Mouse (Mus musculus): ENCODE results near the gene Neurl1b. TPM values are rescaled to one million over a fixed set of nuclear protein-coding genes. Genes with fewer than 3 reads are reported as not detected.

Gene Neurl1b
- total and polyA plus RNA-seq, 3 experiments, result 0.12 to 0.28 TPM; not detected in 1

DNA sequence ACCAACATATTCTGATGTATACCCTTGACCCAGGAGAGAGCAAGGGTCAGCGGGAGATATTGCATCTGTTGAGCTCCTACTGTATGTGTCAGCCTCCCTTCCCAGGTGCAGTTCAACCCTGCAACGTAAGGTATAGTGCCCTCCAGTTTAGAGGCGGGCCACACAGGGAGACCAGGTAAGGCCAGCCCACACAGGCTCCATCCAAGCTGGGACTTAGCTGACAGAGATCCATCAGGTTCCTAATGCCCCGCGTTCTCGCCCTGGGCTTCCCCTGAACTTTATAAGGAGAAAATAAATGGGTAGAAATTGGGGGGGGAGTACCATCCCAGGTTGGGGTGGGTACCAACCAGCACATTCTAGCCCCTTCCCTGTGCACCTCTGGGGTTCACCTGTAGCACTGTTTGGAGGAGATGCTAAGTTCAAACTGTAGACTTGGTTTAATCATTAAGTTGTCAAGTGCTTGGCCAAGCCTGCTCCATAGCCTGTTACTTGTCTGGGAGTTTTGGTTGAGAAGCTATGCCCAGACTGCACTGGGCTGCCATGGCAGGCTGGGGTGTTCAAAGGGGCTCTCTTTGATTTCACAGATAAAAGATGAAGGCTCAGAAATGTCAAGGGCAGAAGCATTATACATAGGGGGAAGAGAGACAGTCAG lies 3.3 kb downstream of the Neurl1b start:
- no peak overlapping the region for H3K4me3 ChIP-seq (ENCODE audit: control insufficient read depth in 1 of 2, insufficient read depth in 1 of 2, low read depth in 2 of 2, low read length in 2 of 2)
- peaks cover 2 to 9% of the 10 kb centered on the region in 2 experiments; a peak in 3 of 4 replicates for H3K4me1 ChIP-seq (ENCODE audit: control insufficient read depth in 1 of 2, insufficient read depth in 2 of 2, low read length in 2 of 2)
- H3K79me2 ChIP-seq (ENCODE audit: control insufficient read depth, insufficient read depth, low read length, poor library complexity), result no peaks in the 10 kb centered on the region
- H3K27me3 ChIP-seq (ENCODE audit: control insufficient read depth in 1 of 2, insufficient read depth in 2 of 2, low read length in 2 of 2), result peaks cover 6 to 12% of the 10 kb centered on the region in 2 experiments
- H3K27ac ChIP-seq (ENCODE audit: control insufficient read depth, low read depth, low read length), result no peak overlapping the region
- H3K9ac ChIP-seq (ENCODE audit: control insufficient read depth, low read depth, low read length, poor library complexity, severe bottlenecking), result no peak overlapping the region
- no peak for TF ChIP-seq CHD2 (IDR thresholded peaks at IDR 0.05; ENCODE audit: low read length)
- TF ChIP-seq MAZ (IDR thresholded peaks at IDR 0.05; ENCODE audit: low read depth, low read length), result no peak
- no peak for TF ChIP-seq GATA1 (IDR thresholded peaks at IDR 0.05; ENCODE audit: low read depth, low read length)
- no peak for TF ChIP-seq MAX (IDR thresholded peaks at IDR 0.05; ENCODE audit: low read length)
- TF ChIP-seq MAFK (IDR thresholded peaks at IDR 0.05; ENCODE audit: borderline replicate concordance, low read depth, low read length), result no peak
- no peak for TF ChIP-seq BHLHE40 (IDR thresholded peaks at IDR 0.05; ENCODE audit: borderline replicate concordance, low read depth, low read length)
- TF ChIP-seq USF1 (IDR thresholded peaks at IDR 0.05; ENCODE audit: low read depth, low read length), result no peak
- TF ChIP-seq CTCF (IDR thresholded peaks at IDR 0.05 in 2 of 3, conservative IDR thresholded peaks at IDR 0.05 in 1 of 3; ENCODE audit: control insufficient read depth in 1 of 3, insufficient read depth in 1 of 3, low read depth in 2 of 3, low read length in 3 of 3, poor library complexity in 1 of 3, severe bottlenecking in 1 of 3), result no peak
- H3K9me3 ChIP-seq (replicated peaks; ENCODE audit: insufficient read depth, low read length), result no peaks in the 10 kb centered on the region
- no peak for DNase-seq (ENCODE audit: low read depth, low spot score)
- H3K36me3 ChIP-seq (ENCODE audit: control insufficient read depth in 1 of 2, insufficient read depth in 2 of 2, low read length in 2 of 2), result peaks cover 0 to 6% of the 10 kb centered on the region in 2 experiments; a peak in 2 of 4 replicates

DNA sequence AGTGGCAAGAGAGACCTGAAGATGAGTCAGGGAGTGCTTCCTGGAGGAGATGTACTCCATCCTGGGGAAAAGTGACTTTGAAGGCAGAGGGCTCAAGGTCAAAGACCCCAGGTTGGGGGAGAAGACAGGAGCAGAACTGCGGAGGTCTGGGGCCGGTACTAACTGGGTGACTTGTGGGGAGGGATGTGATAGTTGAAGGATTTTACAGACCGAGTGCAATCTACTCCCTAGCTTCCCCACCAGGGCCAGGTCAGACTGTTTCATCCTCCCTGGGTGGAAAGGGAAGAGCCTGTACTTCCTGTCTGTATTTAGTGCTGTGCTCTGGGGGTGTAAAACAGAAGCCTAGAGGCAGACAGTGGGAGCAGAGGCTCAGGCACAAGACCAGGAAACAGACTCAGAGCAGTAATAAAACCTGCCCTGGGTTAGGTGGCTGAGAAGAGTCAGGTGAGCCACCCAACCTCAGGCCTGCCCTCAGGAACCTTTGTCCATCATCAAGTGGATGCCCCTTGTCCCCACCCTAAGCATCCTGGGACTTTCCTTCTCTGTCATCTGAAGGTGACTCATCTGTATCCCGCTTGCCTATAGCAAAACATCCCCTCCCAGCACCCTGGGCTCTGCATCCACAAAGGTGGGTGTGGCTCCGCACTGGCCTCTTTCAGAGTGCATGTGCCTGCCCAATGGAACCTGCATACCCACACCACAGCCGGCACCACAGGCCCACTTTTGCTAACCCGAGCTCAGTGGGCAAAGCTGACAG lies 6.0 kb downstream of the Neurl1b start:
- Histone ChIP-seq H3K4me1 (ENCODE audit: control insufficient read depth in 1 of 2, insufficient read depth in 2 of 2, low read length in 2 of 2) (peaks cover 0 to 9% of the 10 kb centered on the region in 2 experiments; a peak in 2 of 4 replicates), H3K79me2 (ENCODE audit: control insufficient read depth, insufficient read depth, low read length, poor library complexity) (no peaks in the 10 kb centered on the region), H3K4me3 (ENCODE audit: control insufficient read depth in 1 of 2, insufficient read depth in 1 of 2, low read depth in 2 of 2, low read length in 2 of 2) (no peak overlapping the region), H3K9ac (ENCODE audit: control insufficient read depth, low read depth, low read length, poor library complexity, severe bottlenecking) (no peak overlapping the region), H3K36me3 (ENCODE audit: control insufficient read depth in 1 of 2, insufficient read depth in 2 of 2, low read length in 2 of 2) (no peaks in the 10 kb centered on the region), H3K27ac (ENCODE audit: control insufficient read depth, low read depth, low read length) (no peak overlapping the region), H3K9me3 (replicated peaks; ENCODE audit: insufficient read depth, low read length) (no peaks in the 10 kb centered on the region), H3K27me3 (ENCODE audit: control insufficient read depth in 1 of 2, insufficient read depth in 2 of 2, low read length in 2 of 2) (peaks cover 0 to 5% of the 10 kb centered on the region in 2 experiments; a peak in 3 of 4 replicates)
- DNase-seq (ENCODE audit: low read depth, low spot score), result no peak
- TF ChIP-seq EP300 (IDR thresholded peaks at IDR 0.05; ENCODE audit: low read depth in 1 of 2, low read length in 2 of 2), result no peak
- no peak for TF ChIP-seq POLR2A (IDR thresholded peaks at IDR 0.05; ENCODE audit: control insufficient read depth in 1 of 2, insufficient read depth in 1 of 2, low read depth in 1 of 2, low read length in 2 of 2, poor library complexity in 1 of 2)
- TF ChIP-seq SIN3A (IDR thresholded peaks at IDR 0.05; ENCODE audit: low read length), result no peak
- TF ChIP-seq ETS1 (IDR thresholded peaks at IDR 0.05; ENCODE audit: low read depth, low read length), result no peak
- TF ChIP-seq USF2 (IDR thresholded peaks at IDR 0.05; ENCODE audit: borderline replicate concordance in 1 of 2, insufficient read depth in 1 of 2, low read depth in 1 of 2, low read length in 2 of 2), result no peak
- no peak for TF ChIP-seq ZNF384 (IDR thresholded peaks at IDR 0.05; ENCODE audit: low read depth, low read length)
- no peak for TF ChIP-seq TBP (IDR thresholded peaks at IDR 0.05; ENCODE audit: low read depth, low read length)
- no peak for TF ChIP-seq UBTF (IDR thresholded peaks at IDR 0.05; ENCODE audit: borderline replicate concordance, insufficient read depth, low read depth, low read length)
- TF ChIP-seq TCF12 (IDR thresholded peaks at IDR 0.05; ENCODE audit: low read depth, low read length), result no peak
- TF ChIP-seq E2F4 (IDR thresholded peaks at IDR 0.05; ENCODE audit: borderline replicate concordance, low read depth, low read length), result no peak
- TF ChIP-seq NELFE (IDR thresholded peaks at IDR 0.05; ENCODE audit: low read depth, low read length), result no peak
- no peak for TF ChIP-seq MAZ (IDR thresholded peaks at IDR 0.05; ENCODE audit: low read depth, low read length)
- no peak for TF ChIP-seq MAX (IDR thresholded peaks at IDR 0.05; ENCODE audit: low read length)
- no peak for TF ChIP-seq MYC (IDR thresholded peaks at IDR 0.05; ENCODE audit: low read depth, low read length)
- no peak for TF ChIP-seq MXI1 (IDR thresholded peaks at IDR 0.05; ENCODE audit: low read depth, low read length)
- no peak for TF ChIP-seq ELF1 (IDR thresholded peaks at IDR 0.05; ENCODE audit: low read depth, low read length)
- no peak for TF ChIP-seq ZKSCAN1 (IDR thresholded peaks at IDR 0.05; ENCODE audit: low read depth, low read length)
- TF ChIP-seq NRF1 (IDR thresholded peaks at IDR 0.05; ENCODE audit: insufficient read depth, low read depth, low read length, poor library complexity, severe bottlenecking), result no peak
